Mouse (Mus musculus): ENCODE data around the gene Trio.

DNA sequence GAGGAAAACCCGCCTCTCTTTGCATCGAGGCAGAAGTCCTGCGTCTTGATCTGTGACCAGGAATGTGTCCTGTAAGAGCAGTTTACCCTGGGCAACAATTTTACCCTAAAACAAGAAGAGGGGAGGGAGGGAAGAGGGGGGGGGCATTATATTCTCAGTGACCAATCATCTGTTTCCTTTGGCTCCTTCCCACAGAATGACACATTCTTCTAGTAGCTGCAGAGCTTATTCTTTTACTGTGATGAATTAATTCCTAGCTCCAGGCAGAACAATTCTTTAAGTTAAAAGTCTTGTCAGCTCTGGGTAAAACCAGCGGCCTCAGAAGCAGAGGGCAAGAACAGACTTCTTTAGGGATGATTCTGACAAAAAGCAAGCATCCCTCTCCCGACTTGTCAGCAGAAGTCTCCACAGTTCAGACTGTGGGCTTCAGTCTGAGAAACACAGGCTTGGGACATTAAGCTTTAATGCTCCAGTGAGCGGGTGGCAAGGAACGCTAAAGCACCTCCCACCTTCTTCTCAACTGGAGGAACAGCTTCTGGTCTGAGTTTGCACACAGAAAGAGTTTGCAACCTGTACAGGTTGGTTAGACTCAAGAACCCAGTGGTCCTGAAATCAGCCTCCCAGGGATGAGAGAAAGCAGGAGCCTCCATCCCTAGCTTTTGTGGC is 272.8 kb downstream of the Trio start:
- no peak for TF ChIP-seq POLR2A (IDR thresholded peaks at IDR 0.05; ENCODE audit: borderline replicate concordance, control insufficient read depth, low read depth, low read length)
- TF ChIP-seq CTCF (IDR thresholded peaks at IDR 0.05; ENCODE audit: control insufficient read depth, insufficient read depth, low read length) = no peak
